Mouse (Mus musculus): Measurements from ENCODE around the gene Tmem43. TPM values are rescaled to one million over a fixed set of nuclear protein-coding genes. Genes with fewer than 3 reads are reported as not detected.

Gene Tmem43
- polyA plus RNA-seq, 1 experiment, result 68.1 TPM

DNA sequence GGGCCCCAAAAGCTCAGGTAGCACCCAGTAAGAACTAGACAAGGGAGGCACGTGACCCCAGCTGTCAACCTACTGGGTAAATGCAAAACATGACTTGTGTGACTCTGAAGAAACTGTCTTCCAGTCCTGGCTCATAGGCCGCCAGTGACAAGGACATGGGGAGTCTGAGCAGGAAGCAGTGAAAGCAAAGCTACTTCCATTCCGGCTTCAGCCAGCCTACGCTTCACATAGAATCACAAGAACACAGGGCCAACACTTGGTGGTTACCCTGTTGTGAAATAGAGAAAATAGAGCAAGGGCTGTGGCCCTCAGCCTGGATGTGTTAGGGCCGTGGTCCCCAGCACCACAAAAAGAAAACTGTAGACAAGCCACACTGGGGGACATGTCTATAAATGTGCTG, 49.3 kb downstream of the Tmem43 start:
- Histone ChIP-seq H3K79me2 (ENCODE audit: control insufficient read depth, insufficient read depth) (peaks cover 24% of the 10 kb centered on the region), H3ac (ENCODE audit: control insufficient read depth, insufficient read length, low read depth) (no peak overlapping the region), H3K4me3 (ENCODE audit: insufficient read depth, poor library complexity, severe bottlenecking) (no peak overlapping the region), H3K27me3 (ENCODE audit: control insufficient read depth, insufficient read depth, insufficient read length) (no peaks in the 10 kb centered on the region), H3K79me3 (ENCODE audit: low read depth) (peaks cover under 1% of the 10 kb centered on the region), H3K36me3 (ENCODE audit: control insufficient read depth, insufficient read depth) (peaks cover 64% of the 10 kb centered on the region)
- no peak for TF ChIP-seq MYOD1 (IDR thresholded peaks at IDR 0.05; ENCODE audit: control insufficient read depth, insufficient read length, low read depth)
- TF ChIP-seq USF1 (IDR thresholded peaks at IDR 0.05; ENCODE audit: low read depth), result no peak
- no peak for TF ChIP-seq FOSL1 (IDR thresholded peaks at IDR 0.05; ENCODE audit: insufficient read depth, low read length, poor library complexity, severe bottlenecking)
- TF ChIP-seq CEBPB (IDR thresholded peaks at IDR 0.05; ENCODE audit: low read depth), result no peak
- no peak for TF ChIP-seq MYOG (IDR thresholded peaks at IDR 0.05; ENCODE audit: control insufficient read depth, extremely low read depth, insufficient read length)
- no peak for TF ChIP-seq MAX (IDR thresholded peaks at IDR 0.05)
- TF ChIP-seq CTCF (IDR thresholded peaks at IDR 0.05; ENCODE audit: control insufficient read depth, insufficient read depth, insufficient read length), result no peak

DNA sequence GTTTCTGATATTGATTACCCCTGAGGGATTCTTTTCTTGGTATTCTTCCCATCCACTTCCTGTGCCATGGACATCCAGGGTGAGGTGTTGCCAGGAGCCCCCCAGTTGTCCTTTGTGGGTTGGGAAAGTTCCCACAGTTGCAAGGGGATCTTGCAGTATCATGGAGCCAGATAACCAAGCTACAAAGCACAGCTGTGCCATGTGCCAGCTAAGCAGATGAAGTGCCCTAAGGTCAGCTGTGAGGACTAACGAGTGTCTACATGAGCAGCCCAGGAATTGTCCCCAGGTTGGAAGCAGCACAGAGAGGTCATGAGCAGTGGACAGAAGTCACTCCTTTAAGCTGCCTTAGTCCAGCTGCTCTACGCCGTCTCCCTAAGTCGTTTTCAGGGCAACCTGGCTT, 52.0 kb downstream of the Tmem43 start:
- Histone ChIP-seq H3K79me3 (ENCODE audit: low read depth) (no peaks in the 10 kb centered on the region), H3ac (ENCODE audit: control insufficient read depth, insufficient read length, low read depth) (no peak overlapping the region), H3K27me3 (ENCODE audit: control insufficient read depth, insufficient read depth, insufficient read length) (no peaks in the 10 kb centered on the region), H3K36me3 (ENCODE audit: control insufficient read depth, insufficient read depth) (peaks cover 36% of the 10 kb centered on the region), H3K79me2 (ENCODE audit: control insufficient read depth, insufficient read depth) (peaks cover 3% of the 10 kb centered on the region), H3K4me3 (ENCODE audit: insufficient read depth, poor library complexity, severe bottlenecking) (no peak overlapping the region)
- TF ChIP-seq CEBPB (IDR thresholded peaks at IDR 0.05; ENCODE audit: low read depth), result no peak
- no peak for TF ChIP-seq FOSL1 (IDR thresholded peaks at IDR 0.05; ENCODE audit: insufficient read depth, low read length, poor library complexity, severe bottlenecking)
- TF ChIP-seq MAX (IDR thresholded peaks at IDR 0.05), result no peak
- TF ChIP-seq MYOG (IDR thresholded peaks at IDR 0.05; ENCODE audit: control insufficient read depth, extremely low read depth, insufficient read length), result no peak
- no peak for TF ChIP-seq USF1 (IDR thresholded peaks at IDR 0.05; ENCODE audit: low read depth)
- no peak for TF ChIP-seq MYOD1 (IDR thresholded peaks at IDR 0.05; ENCODE audit: control insufficient read depth, insufficient read length, low read depth)
- TF ChIP-seq CTCF (IDR thresholded peaks at IDR 0.05; ENCODE audit: control insufficient read depth, insufficient read depth, insufficient read length), result no peak

DNA sequence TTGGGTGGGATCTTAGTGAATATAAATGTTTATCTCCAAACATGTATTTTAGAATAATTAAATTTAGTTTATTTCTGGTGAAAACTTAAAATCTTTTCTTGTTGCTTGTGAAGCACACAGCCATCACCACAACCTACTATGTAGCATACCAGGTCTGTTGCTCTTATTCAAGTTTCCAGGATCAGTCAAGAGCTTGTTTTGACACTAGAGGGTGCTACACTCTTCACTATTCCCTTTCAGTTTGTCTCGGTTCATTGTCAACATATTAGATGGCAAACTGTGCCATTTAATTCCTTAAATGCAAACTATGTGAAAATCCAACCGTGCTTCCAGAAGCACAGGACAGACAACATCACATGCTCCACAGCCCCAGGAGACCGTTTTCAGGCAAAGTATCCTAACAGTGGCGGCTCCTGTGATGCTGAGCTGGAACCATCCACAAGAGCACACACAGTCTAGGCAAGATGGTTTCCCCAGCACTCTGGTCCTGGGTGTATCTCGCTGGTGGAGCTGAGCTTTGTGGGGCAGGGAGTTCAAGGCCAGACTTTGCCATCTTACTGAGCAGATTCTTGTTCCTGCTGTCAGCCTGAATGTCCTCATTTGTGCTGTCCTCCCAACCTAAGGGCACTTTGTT, 53.8 kb downstream of the Tmem43 start:
- no peak overlapping the region for H3ac ChIP-seq (ENCODE audit: control insufficient read depth, insufficient read length, low read depth)
- peak; percentile 9 for TF ChIP-seq CTCF (IDR thresholded peaks at IDR 0.05; ENCODE audit: control insufficient read depth, insufficient read depth, insufficient read length)
- TF ChIP-seq USF1 (IDR thresholded peaks at IDR 0.05; ENCODE audit: low read depth), result no peak
- H3K79me2 ChIP-seq (ENCODE audit: control insufficient read depth, insufficient read depth), result no peaks in the 10 kb centered on the region
- H3K4me3 ChIP-seq (ENCODE audit: insufficient read depth, poor library complexity, severe bottlenecking), result no peak overlapping the region
- H3K27me3 ChIP-seq (ENCODE audit: control insufficient read depth, insufficient read depth, insufficient read length), result no peaks in the 10 kb centered on the region
- H3K79me3 ChIP-seq (ENCODE audit: low read depth), result no peaks in the 10 kb centered on the region
- H3K36me3 ChIP-seq (ENCODE audit: control insufficient read depth, insufficient read depth), result peaks cover 20% of the 10 kb centered on the region

DNA sequence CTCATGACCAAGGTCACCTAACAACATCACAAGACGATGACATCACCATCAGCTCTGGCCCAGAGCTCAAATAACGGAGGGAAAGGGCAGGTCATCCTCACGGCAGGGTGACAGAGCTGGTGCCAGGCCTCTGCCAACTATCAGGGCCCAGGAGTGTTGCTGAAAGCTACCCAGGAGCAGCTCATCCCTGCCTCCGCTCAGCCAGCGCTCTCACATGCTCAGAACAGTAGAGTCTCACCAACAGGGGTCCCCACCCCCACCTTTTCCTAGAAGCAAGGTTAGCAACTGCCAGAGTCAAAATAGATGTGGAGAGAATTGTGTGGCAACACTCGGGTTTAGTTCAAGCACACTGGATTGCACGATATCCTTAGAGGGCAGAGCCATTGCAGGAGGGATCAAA, 54.8 kb downstream of the Tmem43 start:
- TF ChIP-seq CTCF (IDR thresholded peaks at IDR 0.05; ENCODE audit: control insufficient read depth, insufficient read depth, insufficient read length) (no peak), MYOG (IDR thresholded peaks at IDR 0.05; ENCODE audit: control insufficient read depth, extremely low read depth, insufficient read length) (no peak), MYOD1 (IDR thresholded peaks at IDR 0.05; ENCODE audit: control insufficient read depth, insufficient read length, low read depth) (no peak), MAX (IDR thresholded peaks at IDR 0.05) (no peak), CEBPB (IDR thresholded peaks at IDR 0.05; ENCODE audit: low read depth) (no peak), FOSL1 (IDR thresholded peaks at IDR 0.05; ENCODE audit: insufficient read depth, low read length, poor library complexity, severe bottlenecking) (no peak), USF1 (IDR thresholded peaks at IDR 0.05; ENCODE audit: low read depth) (no peak)
- Histone ChIP-seq H3K36me3 (ENCODE audit: control insufficient read depth, insufficient read depth) (peaks cover 10% of the 10 kb centered on the region), H3ac (ENCODE audit: control insufficient read depth, insufficient read length, low read depth) (no peak overlapping the region)

DNA sequence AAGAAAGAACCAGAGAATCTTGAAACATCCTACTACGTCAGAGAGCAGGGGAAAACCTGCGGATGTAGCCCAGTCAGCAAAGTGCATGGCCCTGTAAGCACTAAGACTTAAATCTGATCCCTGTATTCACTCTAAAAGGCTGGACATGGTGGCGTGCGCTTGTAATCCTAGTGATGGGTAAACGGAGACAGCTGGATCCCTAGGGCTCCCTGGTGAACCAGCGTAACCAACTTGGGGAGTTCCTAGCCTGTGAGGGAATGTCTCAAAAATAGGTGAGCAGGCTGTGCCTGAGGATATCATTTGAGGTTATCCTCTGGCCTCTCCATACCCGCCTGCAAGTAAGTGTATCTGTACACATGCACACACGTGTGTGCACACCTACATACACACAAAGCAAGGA, 57.2 kb downstream of the Tmem43 start:
- Histone ChIP-seq H3K79me3 (ENCODE audit: low read depth) (no peaks in the 10 kb centered on the region), H3K36me3 (ENCODE audit: control insufficient read depth, insufficient read depth) (no peaks in the 10 kb centered on the region), H3K79me2 (ENCODE audit: control insufficient read depth, insufficient read depth) (no peaks in the 10 kb centered on the region), H3ac (ENCODE audit: control insufficient read depth, insufficient read length, low read depth) (no peak overlapping the region), H3K27me3 (ENCODE audit: control insufficient read depth, insufficient read depth, insufficient read length) (no peaks in the 10 kb centered on the region), H3K4me3 (ENCODE audit: insufficient read depth, poor library complexity, severe bottlenecking) (no peak overlapping the region)
- no peak for TF ChIP-seq MYOG (IDR thresholded peaks at IDR 0.05; ENCODE audit: control insufficient read depth, extremely low read depth, insufficient read length)
- no peak for TF ChIP-seq USF1 (IDR thresholded peaks at IDR 0.05; ENCODE audit: low read depth)
- no peak for TF ChIP-seq MYOD1 (IDR thresholded peaks at IDR 0.05; ENCODE audit: control insufficient read depth, insufficient read length, low read depth)
- TF ChIP-seq MAX (IDR thresholded peaks at IDR 0.05), result no peak
- no peak for TF ChIP-seq FOSL1 (IDR thresholded peaks at IDR 0.05; ENCODE audit: insufficient read depth, low read length, poor library complexity, severe bottlenecking)
- TF ChIP-seq CEBPB (IDR thresholded peaks at IDR 0.05; ENCODE audit: low read depth), result no peak
- no peak for TF ChIP-seq CTCF (IDR thresholded peaks at IDR 0.05; ENCODE audit: control insufficient read depth, insufficient read depth, insufficient read length)

More for the DNA sequence above, 54.8 kb downstream of the Tmem43 start:
- Histone ChIP-seq H3K4me3 (ENCODE audit: insufficient read depth, poor library complexity, severe bottlenecking) (no peak overlapping the region), H3K79me3 (ENCODE audit: low read depth) (no peaks in the 10 kb centered on the region), H3K79me2 (ENCODE audit: control insufficient read depth, insufficient read depth) (no peaks in the 10 kb centered on the region), H3K27me3 (ENCODE audit: control insufficient read depth, insufficient read depth, insufficient read length) (no peaks in the 10 kb centered on the region)

DNA sequence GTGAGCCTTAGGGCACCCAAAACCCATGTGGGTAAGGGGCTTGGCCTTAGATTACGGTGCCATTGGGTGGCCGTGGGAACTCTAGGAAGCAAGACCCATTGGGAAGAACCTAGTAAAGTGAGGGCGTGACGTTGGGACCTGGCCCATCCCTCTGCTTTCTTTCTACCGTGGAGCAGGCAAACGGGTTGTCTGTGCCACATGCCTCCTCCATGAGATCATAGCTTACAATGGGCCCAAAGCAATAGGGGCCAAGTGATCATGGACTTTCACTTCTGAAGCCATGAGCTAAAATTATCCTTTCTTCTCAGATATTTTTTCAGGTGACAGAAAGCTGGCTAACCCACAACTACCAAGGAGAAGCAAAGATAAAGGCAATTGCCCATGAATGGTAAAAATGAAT, 57.8 kb downstream of the Tmem43 start:
- H3K79me3 ChIP-seq (ENCODE audit: low read depth), result no peaks in the 10 kb centered on the region
- no peak for TF ChIP-seq MAX (IDR thresholded peaks at IDR 0.05)
- TF ChIP-seq MYOG (IDR thresholded peaks at IDR 0.05; ENCODE audit: control insufficient read depth, extremely low read depth, insufficient read length), result no peak
- TF ChIP-seq FOSL1 (IDR thresholded peaks at IDR 0.05; ENCODE audit: insufficient read depth, low read length, poor library complexity, severe bottlenecking), result no peak
- TF ChIP-seq CEBPB (IDR thresholded peaks at IDR 0.05; ENCODE audit: low read depth), result no peak
- no peak for TF ChIP-seq MYOD1 (IDR thresholded peaks at IDR 0.05; ENCODE audit: control insufficient read depth, insufficient read length, low read depth)
- no peak for TF ChIP-seq CTCF (IDR thresholded peaks at IDR 0.05; ENCODE audit: control insufficient read depth, insufficient read depth, insufficient read length)
- TF ChIP-seq USF1 (IDR thresholded peaks at IDR 0.05; ENCODE audit: low read depth), result no peak
- no peaks in the 10 kb centered on the region for H3K79me2 ChIP-seq (ENCODE audit: control insufficient read depth, insufficient read depth)
- H3K27me3 ChIP-seq (ENCODE audit: control insufficient read depth, insufficient read depth, insufficient read length), result no peaks in the 10 kb centered on the region
- H3K36me3 ChIP-seq (ENCODE audit: control insufficient read depth, insufficient read depth), result no peaks in the 10 kb centered on the region
- no peak overlapping the region for H3K4me3 ChIP-seq (ENCODE audit: insufficient read depth, poor library complexity, severe bottlenecking)
- H3ac ChIP-seq (ENCODE audit: control insufficient read depth, insufficient read length, low read depth), result no peak overlapping the region

Data from C2C12 (cell line).